Mouse (Mus musculus) myocyte (in vitro differentiated cells): ENCODE measurements around the gene Ttc29.

Experiments
- E2F4 ChIP-seq: IDR thresholded peaks from one replicate; pipeline ENCODE4 v1.6.1; 2011; ENCODE audit warnings: mild to moderate bottlenecking, control low read depth, moderate library complexity; ENCODE audit not compliant: insufficient read depth
- POLR2A ChIP-seq: IDR thresholded peaks from one replicate; pipeline ENCODE4 v1.6.1; 2011; ENCODE audit warnings: low read depth, mild to moderate bottlenecking, control low read depth, moderate library complexity; ENCODE audit not compliant: insufficient read length
- POLR2AphosphoS2 ChIP-seq: IDR thresholded peaks from one replicate; pipeline ENCODE4 v1.6.1; 2011; ENCODE audit warnings: low read depth, control low read depth; ENCODE audit not compliant: insufficient read length

GRCm38 (mm10) chr8:78390756-78391155 lies 177.7 kb downstream of the Ttc29 start:
- TF ChIP-seq POLR2A (no peak), E2F4 (no peak), POLR2AphosphoS2 (no peak)
